Mouse (Mus musculus) heart, embryonic 16.5 days (tissue): Measurements from ENCODE around the gene Sgms2. TPM values are rescaled to one million over a fixed set of nuclear protein-coding genes. Genes with fewer than 3 reads are reported as not detected.
A peak's percentile ranks its signal among the peaks of the same experiment; 100 is the strongest.

Experiments used
- ATAC-seq: fragments of 200-750 bp; cut with Nextera tagmentation; replicated peaks from 2 replicates; pipeline ENCODE4 v1.8.0; 2017; ENCODE audit warnings: moderate number of reproducible peaks; ENCODE audit not compliant: insufficient read depth, low FRiP score; ENCODE audit errors: extremely low read depth
- H3K27ac ChIP-seq: fragments of 300-500 bp; sonication (generic); 2 replicates; pipeline ENCODE4 v1.5.1; 2014; ENCODE audit warnings: mild to moderate bottlenecking, low read length, control low read depth, moderate library complexity
- H3K27me3 ChIP-seq: fragments of 300-500 bp; sonication (generic); 2 replicates; pipeline ENCODE4 v1.6.1; 2014; ENCODE audit warnings: low read length, mixed read lengths; ENCODE audit not compliant: control insufficient read depth, insufficient read depth
- H3K36me3 ChIP-seq: fragments of 300-500 bp; sonication (generic); 2 replicates; pipeline ENCODE4 v1.6.1; 2014; ENCODE audit not compliant: control insufficient read depth, insufficient read depth
- H3K4me1 ChIP-seq: fragments of 300-500 bp; sonication (generic); 2 replicates; pipeline ENCODE4 v1.6.1; 2014; ENCODE audit warnings: low read length, mixed read lengths; ENCODE audit not compliant: control insufficient read depth, insufficient read depth
- H3K4me2 ChIP-seq: fragments of 300-500 bp; sonication (generic); 2 replicates; pipeline ENCODE4 v1.6.1; 2014; ENCODE audit warnings: low read depth, mild to moderate bottlenecking, control low read depth, low read length
- H3K4me3 ChIP-seq: fragments of 300-500 bp; sonication (generic); 2 replicates; pipeline ENCODE4 v1.5.1; 2014; ENCODE audit warnings: mild to moderate bottlenecking, control low read depth, low read length
- H3K9ac ChIP-seq: fragments of 300-500 bp; sonication (generic); 2 replicates; pipeline ENCODE4 v1.6.1; 2014; ENCODE audit warnings: low read length, control low read depth
- H3K9me3 ChIP-seq: fragments of 300-500 bp; sonication (generic); replicated peaks from 2 replicates; pipeline ENCODE4 v1.6.1; 2016; ENCODE audit warnings: low read length; ENCODE audit not compliant: control insufficient read depth
- WGBS: fragments of 180-500 bp; shearing (Covaris S2); extraction: QIAGEN DNeasy Blood & Tissue Kit; methylation state at CpG from one replicate; pipeline ENCODE4 v1.1.7; 2014; 5-methylcytosine and 5-hydroxymethylcytosine counted together
- polyA plus RNA-seq: library from polyadenylated mRNA; unstranded; fragments of >200 nt; fragmentation: Nextera tagmentation; extraction: Ambion mirVana; gene quantifications from 2 replicates; pipeline ENCODE4 v1.2.1, GENCODE M21; 2015

Gene Sgms2
- polyA plus RNA-seq, 1 experiment from 2014 or later = 1.3 TPM

DNA sequence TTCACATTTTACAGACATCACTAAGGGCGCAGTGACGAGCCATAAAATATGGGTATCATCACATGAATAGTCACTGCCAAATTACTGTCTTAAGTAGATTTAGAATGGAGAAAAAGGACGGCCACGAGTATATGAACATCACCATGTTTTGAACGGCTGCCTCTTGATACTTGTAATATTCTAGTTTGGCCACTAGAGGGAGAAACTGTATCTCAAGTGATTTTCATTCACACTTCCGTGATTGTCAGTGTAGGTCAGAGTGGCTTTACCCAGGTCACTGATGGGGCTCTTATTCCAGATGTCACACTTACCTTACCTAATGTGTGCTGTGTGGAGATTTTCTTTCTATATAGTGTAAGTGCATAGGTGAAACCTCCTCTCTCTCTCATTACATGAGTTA is 191.3 kb downstream of the Sgms2 start:
- no peak overlapping the region for H3K27ac ChIP-seq
- no peak overlapping the region for H3K4me2 ChIP-seq
- peaks cover 9% of the 10 kb centered on the region for H3K4me1 ChIP-seq
- no peak for ATAC-seq
- H3K9ac ChIP-seq = no peak overlapping the region
- no peak overlapping the region for H3K4me3 ChIP-seq
- no peaks in the 10 kb centered on the region for H3K27me3 ChIP-seq
- H3K36me3 ChIP-seq = no peaks in the 10 kb centered on the region
- 6% methylated on average over 6 of the region's 6 CpGs for WGBS
- no peaks in the 10 kb centered on the region for H3K9me3 ChIP-seq

DNA sequence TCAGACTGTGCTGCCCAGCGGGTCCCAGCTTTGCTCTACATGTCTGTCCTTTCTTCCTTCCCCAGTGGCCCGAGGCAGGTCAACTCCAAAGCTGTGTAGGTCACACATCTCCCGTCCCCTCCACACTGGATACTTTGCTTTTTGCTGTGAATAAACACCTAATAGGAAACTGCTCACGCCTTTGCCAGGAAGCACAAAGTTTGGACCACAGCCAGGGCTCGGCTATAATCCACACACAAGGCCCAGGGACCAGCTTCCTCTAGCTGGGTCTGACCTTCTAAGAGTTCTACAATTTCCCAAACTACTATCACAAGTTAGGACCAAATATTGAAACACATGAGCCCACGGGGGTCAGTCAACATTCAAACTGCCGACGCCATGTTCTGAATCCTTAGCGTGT is 192.1 kb downstream of the Sgms2 start:
- Histone ChIP-seq H3K4me1 (peaks cover 11% of the 10 kb centered on the region), H3K9me3 (no peaks in the 10 kb centered on the region), H3K27me3 (no peaks in the 10 kb centered on the region), H3K27ac (no peak overlapping the region), H3K4me3 (no peak overlapping the region), H3K4me2 (no peak overlapping the region), H3K36me3 (no peaks in the 10 kb centered on the region), H3K9ac (no peak overlapping the region)
- WGBS = 78% methylated on average over 9 of the region's 9 CpGs
- ATAC-seq = no peak

DNA sequence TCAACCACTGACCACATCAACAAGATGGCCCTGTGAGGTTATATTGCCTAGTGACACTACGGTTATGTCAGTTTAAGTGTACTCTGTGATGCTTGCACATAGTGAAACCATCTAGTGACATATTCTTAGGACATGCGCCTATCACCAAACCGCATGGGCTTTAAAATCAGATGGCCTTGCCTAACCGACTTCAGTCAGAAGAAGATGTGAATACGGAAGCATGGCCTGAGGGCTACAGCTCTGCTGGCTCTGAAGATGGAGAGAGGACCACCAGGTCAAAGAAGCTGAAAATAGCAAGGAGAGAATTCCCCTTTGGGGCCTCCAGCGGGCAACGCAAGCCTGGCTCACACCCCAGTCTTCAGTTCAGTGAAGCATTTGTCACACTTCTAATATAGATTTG is 194.3 kb downstream of the Sgms2 start:
- no peaks in the 10 kb centered on the region for H3K27me3 ChIP-seq
- H3K9me3 ChIP-seq = no peaks in the 10 kb centered on the region
- H3K4me2 ChIP-seq = no peak overlapping the region
- peaks cover 10% of the 10 kb centered on the region for H3K4me1 ChIP-seq
- WGBS = 81% methylated on average over 7 of the region's 7 CpGs
- no peak overlapping the region for H3K9ac ChIP-seq
- no peak overlapping the region for H3K4me3 ChIP-seq
- no peaks in the 10 kb centered on the region; the same call in 1 of the 2 replicates for H3K36me3 ChIP-seq
- ATAC-seq = no peak
- no peak overlapping the region for H3K27ac ChIP-seq

DNA sequence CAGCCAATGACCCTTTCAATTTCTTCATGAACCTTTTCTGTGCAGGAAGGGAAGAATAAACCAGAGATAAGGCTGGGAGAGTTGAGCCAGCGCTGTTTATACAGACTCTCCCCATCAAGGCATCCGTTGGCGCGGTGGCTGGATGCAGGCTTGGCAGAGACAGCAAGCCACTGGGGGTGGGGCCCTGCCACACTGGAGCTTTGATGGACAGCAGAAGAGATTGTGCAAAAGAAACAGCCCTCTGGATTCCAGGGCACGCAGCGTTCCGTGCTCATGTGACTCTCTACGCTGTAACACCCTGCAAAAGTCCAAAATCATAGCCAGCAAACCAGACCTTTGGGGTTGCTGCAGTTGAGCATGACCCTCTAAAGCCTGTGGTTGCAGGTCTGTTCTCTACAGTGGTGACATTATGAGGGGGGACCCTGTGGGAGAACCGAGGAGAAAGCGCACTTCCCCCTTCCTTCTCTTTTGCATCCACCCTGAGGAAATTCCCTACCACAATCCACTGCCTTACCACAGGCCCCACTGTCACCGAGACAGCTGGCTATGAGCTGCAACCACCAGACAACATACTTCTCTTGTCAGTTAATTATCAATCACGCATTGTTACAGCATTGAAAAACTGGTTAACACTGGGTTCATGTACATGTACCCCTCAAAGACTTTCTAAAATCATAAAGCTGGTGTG is 195.6 kb downstream of the Sgms2 start:
- ATAC-seq = peak; percentile 68
- peaks cover 4% of the 10 kb centered on the region; the same call in 1 of the 2 replicates for H3K36me3 ChIP-seq
- H3K4me1 ChIP-seq = peaks cover 7% of the 10 kb centered on the region
- 0 out of 2 replicates have a peak, but pooled peaks cover 2% of the 10 kb centered on the region for H3K9me3 ChIP-seq
- H3K27ac ChIP-seq = peak overlapping the region; percentile 44; the same call in 1 of the 2 replicates
- peak overlapping the region; percentile 33 for H3K4me2 ChIP-seq
- no peaks in the 10 kb centered on the region for H3K27me3 ChIP-seq
- no peak overlapping the region for H3K9ac ChIP-seq
- WGBS = 36% methylated on average over 12 of the region's 12 CpGs
- no peak overlapping the region for H3K4me3 ChIP-seq

DNA sequence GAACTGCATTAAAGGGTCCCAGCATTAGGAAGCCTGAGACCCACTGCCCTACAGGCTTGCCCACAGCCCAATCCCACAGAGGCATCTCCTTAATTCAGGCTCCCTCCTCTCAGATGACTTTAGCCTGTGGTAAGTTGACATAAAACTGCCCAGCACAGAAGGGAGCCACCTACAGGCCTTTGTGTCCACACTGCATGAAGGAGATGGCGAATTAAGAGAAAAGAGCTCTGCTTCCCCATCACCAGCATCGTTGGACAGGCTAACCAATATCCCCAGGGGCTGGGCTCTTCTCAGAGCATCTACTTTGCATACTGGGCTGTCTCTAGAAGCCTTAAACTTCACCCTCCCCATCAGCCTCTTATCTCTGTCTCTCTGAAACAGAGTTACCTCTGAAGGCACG is 196.7 kb downstream of the Sgms2 start:
- Histone ChIP-seq H3K4me1 (peaks cover 7% of the 10 kb centered on the region), H3K4me3 (no peak overlapping the region), H3K9me3 (0 out of 2 replicates have a peak, but pooled peaks cover 2% of the 10 kb centered on the region), H3K4me2 (no peak overlapping the region), H3K27me3 (no peaks in the 10 kb centered on the region), H3K27ac (no peak overlapping the region), H3K9ac (no peak overlapping the region), H3K36me3 (peaks cover 6% of the 10 kb centered on the region; the same call in 1 of the 2 replicates)
- no peak for ATAC-seq
- 40% methylated on average over 3 of the region's 3 CpGs for WGBS

DNA sequence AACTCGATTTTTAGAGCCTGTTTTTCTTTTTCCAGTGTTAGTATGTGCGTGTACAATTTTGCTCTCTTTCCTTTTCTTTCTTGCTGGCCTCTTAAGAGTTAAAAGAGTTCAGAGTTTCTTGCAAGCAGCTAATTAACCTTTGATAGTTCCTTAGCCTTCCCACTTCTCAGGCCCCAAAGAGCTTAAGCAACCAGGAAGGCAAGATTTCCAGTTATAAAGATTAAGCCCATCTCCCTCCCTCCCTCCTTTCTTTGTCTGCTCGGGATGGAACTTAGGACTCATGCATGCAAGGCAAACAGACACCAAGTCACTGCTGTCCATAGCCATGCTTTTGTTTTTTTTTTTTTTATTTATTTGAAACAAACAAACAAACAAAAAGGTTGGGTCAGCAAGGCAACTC is 198.3 kb downstream of the Sgms2 start:
- no peak overlapping the region for H3K27ac ChIP-seq
- no peaks in the 10 kb centered on the region for H3K27me3 ChIP-seq
- no peak overlapping the region for H3K9ac ChIP-seq
- H3K4me3 ChIP-seq = no peak overlapping the region
- H3K9me3 ChIP-seq = 0 out of 2 replicates have a peak, but pooled peaks cover 2% of the 10 kb centered on the region
- 88% methylated on average over 3 of the region's 3 CpGs for WGBS
- H3K36me3 ChIP-seq = peaks cover 6% of the 10 kb centered on the region; the same call in 1 of the 2 replicates
- no peak for ATAC-seq
- peaks cover 7% of the 10 kb centered on the region for H3K4me1 ChIP-seq
- no peak overlapping the region for H3K4me2 ChIP-seq

DNA sequence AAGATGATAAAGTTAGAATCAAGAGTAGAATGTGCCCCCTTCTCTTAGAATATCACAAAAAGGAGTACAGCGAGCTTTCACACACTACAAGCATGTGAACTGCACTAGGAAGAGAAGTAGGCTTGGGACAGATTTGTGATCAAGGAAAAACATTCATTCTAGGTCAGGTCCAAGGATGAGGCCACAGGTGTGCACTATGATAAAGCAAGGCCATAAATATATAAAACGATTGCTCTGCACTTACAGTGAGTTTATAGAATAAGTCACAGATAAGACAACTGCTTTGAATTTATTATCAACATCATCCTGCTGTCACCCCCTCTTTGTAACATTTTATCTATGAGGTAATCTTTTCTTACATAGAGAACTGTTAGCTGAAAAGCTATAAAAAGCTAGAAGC is 198.9 kb downstream of the Sgms2 start:
- no peak overlapping the region for H3K27ac ChIP-seq
- H3K9ac ChIP-seq = no peak overlapping the region
- no peak overlapping the region for H3K4me3 ChIP-seq
- no peak for ATAC-seq
- H3K4me1 ChIP-seq = peaks cover 7% of the 10 kb centered on the region
- peaks cover 6% of the 10 kb centered on the region; the same call in 1 of the 2 replicates for H3K36me3 ChIP-seq
- 79% methylated on average over 2 of the region's 2 CpGs for WGBS
- 0 out of 2 replicates have a peak, but pooled peaks cover 2% of the 10 kb centered on the region for H3K9me3 ChIP-seq
- no peaks in the 10 kb centered on the region for H3K27me3 ChIP-seq
- no peak overlapping the region for H3K4me2 ChIP-seq

DNA sequence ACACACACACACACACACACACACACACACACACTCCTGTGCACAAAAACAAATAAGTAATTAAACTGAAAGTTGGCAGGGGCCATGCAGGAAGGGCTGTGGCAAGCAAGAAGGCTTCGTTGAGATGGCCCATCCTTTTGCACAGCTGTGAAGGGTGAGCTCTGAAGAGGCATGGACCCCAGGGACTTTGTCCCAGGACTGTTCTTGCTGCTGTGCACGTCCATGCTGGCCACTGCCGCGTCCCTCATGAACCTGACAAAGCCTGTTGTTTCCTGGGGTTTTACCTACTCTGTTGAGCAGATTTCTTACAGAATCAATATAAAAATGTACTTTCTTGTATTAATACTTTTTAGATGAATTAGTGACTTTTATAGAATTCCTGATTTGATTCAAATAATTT is 199.3 kb downstream of the Sgms2 start:
- WGBS = 87% methylated on average over 4 of the region's 4 CpGs
- H3K4me3 ChIP-seq = no peak overlapping the region
- H3K27ac ChIP-seq = no peak overlapping the region

DNA sequence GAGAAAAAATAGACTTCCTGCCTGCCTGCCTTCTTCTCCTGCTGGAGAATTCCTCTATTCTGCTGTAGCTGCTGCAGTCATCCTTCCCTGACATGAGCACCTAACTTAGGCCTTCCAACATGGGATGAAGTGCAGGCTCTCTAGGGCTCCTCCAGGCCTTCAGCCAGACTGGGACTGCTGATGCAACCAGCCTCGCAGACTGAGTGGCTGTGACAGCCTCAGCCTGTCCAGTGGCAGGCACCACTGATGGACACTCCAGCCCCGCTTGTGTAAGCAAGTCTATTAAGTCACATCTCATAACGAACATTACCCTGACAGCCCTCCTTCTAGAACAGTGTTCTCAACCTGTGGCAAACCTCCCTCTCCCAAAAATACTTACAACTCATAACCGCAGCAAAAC is 217.1 kb downstream of the Sgms2 start:
- Histone ChIP-seq H3K27ac (no peak overlapping the region), H3K4me2 (no peak overlapping the region), H3K4me1 (peaks cover 20% of the 10 kb centered on the region), H3K36me3 (no peaks in the 10 kb centered on the region), H3K4me3 (no peak overlapping the region), H3K9ac (no peak overlapping the region), H3K9me3 (no peaks in the 10 kb centered on the region), H3K27me3 (no peaks in the 10 kb centered on the region)
- WGBS = 75% methylated on average over 4 of the region's 4 CpGs
- no peak for ATAC-seq

More for the DNA sequence above, 199.3 kb downstream of the Sgms2 start:
- H3K9ac ChIP-seq = no peak overlapping the region
- no peak overlapping the region for H3K4me2 ChIP-seq
- 0 out of 2 replicates have a peak, but pooled peaks cover 2% of the 10 kb centered on the region for H3K9me3 ChIP-seq
- no peak for ATAC-seq
- H3K27me3 ChIP-seq = no peaks in the 10 kb centered on the region
- peaks cover 6% of the 10 kb centered on the region; the same call in 1 of the 2 replicates for H3K36me3 ChIP-seq
- H3K4me1 ChIP-seq = peaks cover 7% of the 10 kb centered on the region
